ENCODE assay signal across 14 mouse cellular contexts in the genomic region with DNA sequence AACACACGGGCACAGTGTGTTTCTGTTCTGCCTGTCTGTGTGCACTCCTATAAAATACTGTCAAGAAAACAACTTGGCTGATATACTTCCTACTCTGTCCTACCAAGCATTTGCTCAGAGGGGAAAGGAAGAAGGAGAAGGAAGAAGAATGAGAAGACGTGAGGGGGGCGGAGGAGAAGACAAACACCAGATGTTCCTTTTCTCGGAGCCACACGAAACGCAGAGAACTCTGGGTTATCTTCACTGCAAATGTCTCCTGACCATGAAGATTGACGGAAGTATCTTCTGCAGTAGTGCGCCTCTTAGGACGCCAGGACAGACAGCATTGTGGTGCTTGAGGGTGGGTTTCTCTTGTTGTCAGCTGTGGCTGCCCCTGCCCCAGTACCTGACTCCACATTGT.
DNase-seq lines count a peak whose midpoint lies in the region; ATAC-seq and TF ChIP-seq lines count a peak whose summit lies in the region.
"Had no signal": no experiment of that assay in that cellular context is flagged by ENCODE, and none has a peak within 500 bp of the region (broad histone marks: within the 10 kb centered on the region; RNA-seq: fewer than 3 reads in every experiment).

No protein-coding gene starts in this region.

- intact Hi-C loops in heart, adult 2 months (cut with DNase I) = loop anchor here (1.0 to 5.0 kb wide), 2 partner anchors 34 to 57 kb away; no protein-coding TSS in a partner anchor
- intact Hi-C loops in heart, postnatal 14 days (cut with DNase I) = loop anchor here (5.0 kb wide), 1 partner anchor 57 kb away; no protein-coding TSS in a partner anchor

- H3K79me2 ChIP-seq in heart, adult 2 months (replicated peaks; ENCODE audit: control insufficient read depth, insufficient read depth, low read length) = no peaks in the 10 kb centered on the region

- TF ChIP-seq CTCF in heart, adult 2 months (IDR thresholded peaks at IDR 0.05) = no peak
- TF ChIP-seq CTCF in layer of hippocampus, adult 2 months (conservative IDR thresholded peaks at IDR 0.05) = no peak
- no peak for TF ChIP-seq CTCF in heart, postnatal 0 days (IDR thresholded peaks at IDR 0.05; ENCODE audit: low read depth)
- no peak for TF ChIP-seq CTCF in liver, postnatal 0 days (IDR thresholded peaks at IDR 0.05; ENCODE audit: low read depth)
- TF ChIP-seq CTCF in midbrain, postnatal 0 days (IDR thresholded peaks at IDR 0.05) = no peak

- peak; percentile 9; the same call in 1 of the 2 replicates for ATAC-seq in heart, postnatal 0 days (ENCODE audit: insufficient read depth, low read depth)
- ATAC-seq in liver, postnatal 0 days = no peak
- no peak for ATAC-seq in midbrain, postnatal 0 days (ENCODE audit: low FRiP score)
- ATAC-seq: activated CD4-positive, CD25-positive, alpha-beta regulatory T cell, adult 4 months had no signal

- H3K4me2 ChIP-seq in heart, postnatal 0 days (ENCODE audit: low read depth, low read length) = peak overlapping the region; percentile 60
- 0 out of 2 replicates have a peak overlapping the region, but pooled peaks have one; percentile 9 for H3K4me2 ChIP-seq in liver, postnatal 0 days (ENCODE audit: low read depth, low read length)
- H3K4me2 ChIP-seq in midbrain, postnatal 0 days (ENCODE audit: low read depth, low read length, poor library complexity, severe bottlenecking) = no peak overlapping the region
- H3K4me2 ChIP-seq: limb, embryonic 12.5 days; midbrain, embryonic 11.5 days had no signal

- no peaks in the 10 kb centered on the region for H3K9me3 ChIP-seq in heart, postnatal 0 days (replicated peaks; ENCODE audit: control insufficient read depth, low read length)
- no peaks in the 10 kb centered on the region for H3K9me3 ChIP-seq in liver, postnatal 0 days (ENCODE audit: low read length)
- H3K9me3 ChIP-seq in midbrain, postnatal 0 days (ENCODE audit: low read length) = no peaks in the 10 kb centered on the region
- H3K9me3 ChIP-seq: limb, embryonic 12.5 days had no signal

- TF ChIP-seq EP300 in heart, adult 2 months (IDR thresholded peaks at IDR 0.05; ENCODE audit: insufficient read depth, low read depth, low read length) = no peak
- no peak for TF ChIP-seq EP300 in heart, postnatal 0 days (IDR thresholded peaks at IDR 0.05; ENCODE audit: low read depth)
- TF ChIP-seq EP300 in liver, postnatal 0 days (IDR thresholded peaks at IDR 0.05; ENCODE audit: low read depth) = no peak

- DNase-seq in heart, adult 2 months = no peak
- DNase-seq in heart, postnatal 14 days = no peak
- no peak for DNase-seq in layer of hippocampus, adult 2 months (ENCODE audit: low spot score in 2 of 2)
- no peak for DNase-seq in layer of hippocampus, postnatal 36 days
- DNase-seq in heart, postnatal 0 days (ENCODE audit: low spot score) = peak; percentile 27
- no peak for DNase-seq in liver, postnatal 0 days
- no peak for DNase-seq in midbrain, postnatal 0 days (ENCODE audit: low spot score)
- DNase-seq in right cerebral cortex, postnatal 25 days = no peak
- DNase-seq: layer of hippocampus, adult 9-11 months had no signal

- H3K4me1 ChIP-seq in heart, adult 2 months (ENCODE audit: control insufficient read depth, insufficient read depth, low read length) = peaks cover 7% of the 10 kb centered on the region
- H3K4me1 ChIP-seq in heart, postnatal 0 days (ENCODE audit: control insufficient read depth, insufficient read depth) = peaks cover 32% of the 10 kb centered on the region
- H3K4me1 ChIP-seq in liver, postnatal 0 days (ENCODE audit: insufficient read depth) = no peaks in the 10 kb centered on the region
- 0 out of 2 replicates have a peak, but pooled peaks cover 5% of the 10 kb centered on the region for H3K4me1 ChIP-seq in midbrain, postnatal 0 days (ENCODE audit: insufficient read depth, low read length)

- TF ChIP-seq POLR2A in heart, adult 2 months (IDR thresholded peaks at IDR 0.05; ENCODE audit: insufficient read depth, low read depth, low read length) = no peak

- peak overlapping the region; percentile 30 for H3K4me3 ChIP-seq in heart, adult 2 months
- H3K4me3 ChIP-seq in layer of hippocampus, adult 2 months = no peak overlapping the region
- H3K4me3 ChIP-seq in heart, postnatal 0 days (ENCODE audit: low read depth, low read length) = peak overlapping the region; percentile 22
- no peak overlapping the region for H3K4me3 ChIP-seq in liver, postnatal 0 days (ENCODE audit: low read depth, low read length)
- H3K4me3 ChIP-seq in midbrain, postnatal 0 days (ENCODE audit: low read depth, low read length) = no peak overlapping the region
- H3K4me3 ChIP-seq: erythroblast, embryonic 14.5 days; limb, embryonic 12.5 days had no signal

- peaks cover 5% of the 10 kb centered on the region; the same call in 1 of the 2 replicates for H3K36me3 ChIP-seq in heart, adult 2 months (ENCODE audit: control insufficient read depth, insufficient read depth, low read length)
- H3K36me3 ChIP-seq in heart, postnatal 0 days (replicated peaks; ENCODE audit: control insufficient read depth, insufficient read depth, low read length) = no peaks in the 10 kb centered on the region
- H3K36me3 ChIP-seq in liver, postnatal 0 days (replicated peaks; ENCODE audit: insufficient read depth, low read length) = no peaks in the 10 kb centered on the region
- H3K36me3 ChIP-seq in midbrain, postnatal 0 days (ENCODE audit: insufficient read depth, low read length) = no peaks in the 10 kb centered on the region
- H3K36me3 ChIP-seq: G1E; limb, embryonic 12.5 days had no signal

- H3K9ac ChIP-seq in heart, adult 2 months (ENCODE audit: low read depth, low read length) = peak overlapping the region; percentile 61
- H3K9ac ChIP-seq in heart, postnatal 0 days (replicated peaks; ENCODE audit: low read depth, low read length) = peak overlapping the region; percentile 56
- no peak overlapping the region for H3K9ac ChIP-seq in liver, postnatal 0 days (replicated peaks)
- H3K9ac ChIP-seq in midbrain, postnatal 0 days (replicated peaks; ENCODE audit: low read length, poor library complexity, severe bottlenecking) = no peak overlapping the region
- H3K9ac ChIP-seq: limb, embryonic 12.5 days had no signal

- 25% methylated on average over 9 of the region's 9 CpGs for WGBS in heart, adult 2 months
- 15% methylated on average over 9 of the region's 9 CpGs for WGBS in heart, postnatal 0 days
- 60% methylated on average over 9 of the region's 9 CpGs for WGBS in liver, postnatal 0 days (ENCODE audit: insufficient replicate concordance)
- 86% methylated on average over 9 of the region's 9 CpGs for WGBS in midbrain, postnatal 0 days

- H3K27ac ChIP-seq in heart, adult 2 months = peak overlapping the region; percentile 88
- H3K27ac ChIP-seq in layer of hippocampus, adult 2 months = peak overlapping the region; percentile 43
- peak overlapping the region; percentile 97 for H3K27ac ChIP-seq in heart, postnatal 0 days (ENCODE audit: low read depth)
- 0 out of 2 replicates have a peak overlapping the region, but pooled peaks have one; percentile 22 for H3K27ac ChIP-seq in liver, postnatal 0 days (ENCODE audit: low read depth)
- no peak overlapping the region for H3K27ac ChIP-seq in midbrain, postnatal 0 days (ENCODE audit: low read depth, low read length)
- H3K27ac ChIP-seq: limb, embryonic 12.5 days had no signal

- no peaks in the 10 kb centered on the region for H3K27me3 ChIP-seq in heart, adult 2 months (ENCODE audit: control insufficient read depth, insufficient read depth, low read length)
- H3K27me3 ChIP-seq in heart, postnatal 0 days (ENCODE audit: control insufficient read depth, insufficient read depth, low read length) = no peaks in the 10 kb centered on the region
- H3K27me3 ChIP-seq in liver, postnatal 0 days (ENCODE audit: insufficient read depth, low read length) = no peaks in the 10 kb centered on the region
- H3K27me3 ChIP-seq in midbrain, postnatal 0 days (ENCODE audit: insufficient read depth, low read length) = no peaks in the 10 kb centered on the region
- H3K27me3 ChIP-seq: limb, embryonic 12.5 days had no signal

Comparison
In these comparisons a context has a peak if more than half of its experiments do, and no peak if none do; other contexts are left out.
1. H3K4me3 ChIP-seq: peak in heart, adult 2 months (single experiment) and heart, postnatal 0 days (single experiment); none in layer of hippocampus, adult 2 months (single experiment), liver, postnatal 0 days (single experiment) and midbrain, postnatal 0 days (single experiment).
2. H3K9ac ChIP-seq: peak in heart, adult 2 months (single experiment) and heart, postnatal 0 days (single experiment); none in liver, postnatal 0 days (single experiment) and midbrain, postnatal 0 days (single experiment).